ENCODE assay signal across 18 mouse cellular contexts in genomic region chr7:122366635-122367034, GRCm38 (mm10).
"Had no signal": no experiment of that assay in that cellular context is flagged by ENCODE, and none has a peak within 500 bp of the region (broad histone marks: within the 10 kb centered on the region; RNA-seq: fewer than 3 reads in every experiment).

No protein-coding gene starts in this region.

- H3K36me3 ChIP-seq: limb, embryonic 10.5 days; limb, embryonic 13.5 days; liver, embryonic 12.5 days; liver, embryonic 15.5 days; lung, embryonic 15.5 days; neural tube, embryonic 12.5 days; neural tube, embryonic 15.5 days had no signal

- H3K4me3 ChIP-seq: limb, embryonic 10.5 days; limb, embryonic 13.5 days; liver, embryonic 12.5 days; liver, embryonic 15.5 days; lung, embryonic 15.5 days; neural tube, embryonic 12.5 days; neural tube, embryonic 15.5 days had no signal

- H3K4me1 ChIP-seq: limb, embryonic 10.5 days; limb, embryonic 13.5 days; liver, embryonic 12.5 days; liver, embryonic 15.5 days; lung, embryonic 15.5 days; neural tube, embryonic 12.5 days; neural tube, embryonic 15.5 days had no signal

- H3K27ac ChIP-seq: limb, embryonic 10.5 days; limb, embryonic 13.5 days; liver, embryonic 12.5 days; liver, embryonic 15.5 days; lung, embryonic 15.5 days; neural tube, embryonic 12.5 days; neural tube, embryonic 15.5 days had no signal

- H3K4me2 ChIP-seq: limb, embryonic 13.5 days; liver, embryonic 12.5 days; liver, embryonic 15.5 days; lung, embryonic 15.5 days; neural tube, embryonic 12.5 days; neural tube, embryonic 15.5 days had no signal

- H3K27me3 ChIP-seq: limb, embryonic 13.5 days; liver, embryonic 12.5 days; liver, embryonic 15.5 days; lung, embryonic 15.5 days; neural tube, embryonic 12.5 days; neural tube, embryonic 15.5 days had no signal

- DNase-seq: kidney, adult 18-20 months; kidney, adult 9 months; kidney, postnatal 14 days; kidney, postnatal 4 days; liver; lung, adult 18-20 months; lung, postnatal 10 days; lung, postnatal 36 days; right cerebral cortex, postnatal 4 days; thymus, postnatal 25 days had no signal

- H3K9me3 ChIP-seq: limb, embryonic 10.5 days; limb, embryonic 13.5 days; liver, embryonic 12.5 days; liver, embryonic 15.5 days; lung, embryonic 15.5 days; neural tube, embryonic 12.5 days; neural tube, embryonic 15.5 days had no signal

- H3K9ac ChIP-seq: limb, embryonic 13.5 days; liver, embryonic 12.5 days; liver, embryonic 15.5 days; lung, embryonic 15.5 days; neural tube, embryonic 12.5 days; neural tube, embryonic 15.5 days had no signal

- ATAC-seq: intestine, embryonic 16.5 days; liver, embryonic 12.5 days had no signal
